Mouse (Mus musculus): ENCODE results near the gene Tnk2. TPM values are rescaled to one million over a fixed set of nuclear protein-coding genes. Genes with fewer than 3 reads are reported as not detected.

The Tnk2 gene
- polyA plus RNA-seq, 1 experiment from 2014 or later: 11.3 TPM

- 86% methylated on average over 10 of the region's 10 CpGs for WGBS
- Histone ChIP-seq H3K9me3 (ENCODE audit: low read length) (no peaks in the 10 kb centered on the region), H3K27me3 (ENCODE audit: insufficient read depth, low read length) (no peaks in the 10 kb centered on the region), H3K9ac (replicated peaks; ENCODE audit: low read length) (no peak overlapping the region), H3K36me3 (ENCODE audit: insufficient read depth, low read length) (peaks cover 20% of the 10 kb centered on the region), H3K4me1 (ENCODE audit: insufficient read depth, low read length) (peaks cover 27% of the 10 kb centered on the region), H3K27ac (ENCODE audit: low read length) (no peak overlapping the region), H3K4me3 (ENCODE audit: low read length) (no peak overlapping the region), H3K4me2 (replicated peaks; ENCODE audit: low read depth, low read length) (no peak overlapping the region)
- ATAC-seq (ENCODE audit: low FRiP score, low TSS enrichment): no peak
Measured at GRCm38 (mm10) chr16:32670354-32671124, 26.9 kb downstream of the Tnk2 start.

GRCm38 (mm10) chr16:32671206-32671887 is 27.7 kb downstream of the Tnk2 start:
- Histone ChIP-seq H3K36me3 (ENCODE audit: insufficient read depth, low read length) (peaks cover 26% of the 10 kb centered on the region), H3K4me3 (ENCODE audit: low read length) (no peak overlapping the region), H3K27me3 (ENCODE audit: insufficient read depth, low read length) (no peaks in the 10 kb centered on the region), H3K27ac (ENCODE audit: low read length) (no peak overlapping the region), H3K9me3 (ENCODE audit: low read length) (no peaks in the 10 kb centered on the region), H3K4me2 (replicated peaks; ENCODE audit: low read depth, low read length) (no peak overlapping the region), H3K9ac (replicated peaks; ENCODE audit: low read length) (no peak overlapping the region), H3K4me1 (ENCODE audit: insufficient read depth, low read length) (peaks cover 22% of the 10 kb centered on the region)
- WGBS: 58% methylated on average over 13 of the region's 13 CpGs
- peak; percentile 16; the same call in 1 of the 2 replicates for ATAC-seq (ENCODE audit: low FRiP score, low TSS enrichment)

GRCm38 (mm10) chr16:32672250-32672649 is 28.6 kb downstream of the Tnk2 start:
- no peaks in the 10 kb centered on the region for H3K27me3 ChIP-seq (ENCODE audit: insufficient read depth, low read length)
- H3K4me2 ChIP-seq (replicated peaks; ENCODE audit: low read depth, low read length): no peak overlapping the region
- ATAC-seq (ENCODE audit: low FRiP score, low TSS enrichment): no peak
- H3K9ac ChIP-seq (replicated peaks; ENCODE audit: low read length): 0 out of 2 replicates have a peak overlapping the region, but pooled peaks have one; percentile 4
- 87% methylated on average over 7 of the region's 7 CpGs for WGBS
- H3K9me3 ChIP-seq (ENCODE audit: low read length): no peaks in the 10 kb centered on the region
- no peak overlapping the region for H3K27ac ChIP-seq (ENCODE audit: low read length)
- H3K4me1 ChIP-seq (ENCODE audit: insufficient read depth, low read length): peaks cover 13% of the 10 kb centered on the region
- H3K36me3 ChIP-seq (ENCODE audit: insufficient read depth, low read length): peaks cover 26% of the 10 kb centered on the region
- H3K4me3 ChIP-seq (ENCODE audit: low read length): no peak overlapping the region

GRCm38 (mm10) chr16:32672861-32673560 is 29.3 kb downstream of the Tnk2 start:
- Histone ChIP-seq H3K9ac (replicated peaks; ENCODE audit: low read length) (no peak overlapping the region), H3K4me3 (ENCODE audit: low read length) (no peak overlapping the region), H3K36me3 (ENCODE audit: insufficient read depth, low read length) (peaks cover 30% of the 10 kb centered on the region), H3K9me3 (ENCODE audit: low read length) (no peaks in the 10 kb centered on the region), H3K4me1 (ENCODE audit: insufficient read depth, low read length) (peaks cover 12% of the 10 kb centered on the region), H3K4me2 (replicated peaks; ENCODE audit: low read depth, low read length) (no peak overlapping the region), H3K27me3 (ENCODE audit: insufficient read depth, low read length) (no peaks in the 10 kb centered on the region), H3K27ac (ENCODE audit: low read length) (no peak overlapping the region; the same call in 1 of the 2 replicates)
- 62% methylated on average over 13 of the region's 13 CpGs for WGBS
- no peak for ATAC-seq (ENCODE audit: low FRiP score, low TSS enrichment)

- Histone ChIP-seq H3K9me3 (ENCODE audit: low read length) (no peaks in the 10 kb centered on the region), H3K4me1 (ENCODE audit: insufficient read depth, low read length) (peaks cover 12% of the 10 kb centered on the region), H3K4me3 (ENCODE audit: low read length) (no peak overlapping the region), H3K4me2 (replicated peaks; ENCODE audit: low read depth, low read length) (no peak overlapping the region), H3K27me3 (ENCODE audit: insufficient read depth, low read length) (no peaks in the 10 kb centered on the region), H3K9ac (replicated peaks; ENCODE audit: low read length) (no peak overlapping the region), H3K27ac (ENCODE audit: low read length) (no peak overlapping the region), H3K36me3 (ENCODE audit: insufficient read depth, low read length) (peaks cover 29% of the 10 kb centered on the region)
- ATAC-seq (ENCODE audit: low FRiP score, low TSS enrichment): no peak
- WGBS: 93% methylated on average over 17 of the region's 17 CpGs
Measured at GRCm38 (mm10) chr16:32674121-32674740, 30.6 kb downstream of the Tnk2 start.

GRCm38 (mm10) chr16:32677040-32677700 is 33.5 kb downstream of the Tnk2 start:
- Histone ChIP-seq H3K9me3 (ENCODE audit: low read length) (no peaks in the 10 kb centered on the region), H3K4me2 (replicated peaks; ENCODE audit: low read depth, low read length) (no peak overlapping the region), H3K9ac (replicated peaks; ENCODE audit: low read length) (no peak overlapping the region), H3K4me3 (ENCODE audit: low read length) (no peak overlapping the region), H3K27ac (ENCODE audit: low read length) (no peak overlapping the region), H3K36me3 (ENCODE audit: insufficient read depth, low read length) (peaks cover 40% of the 10 kb centered on the region), H3K27me3 (ENCODE audit: insufficient read depth, low read length) (no peaks in the 10 kb centered on the region), H3K4me1 (ENCODE audit: insufficient read depth, low read length) (peaks cover 11% of the 10 kb centered on the region)
- peak; percentile 16; the same call in 1 of the 2 replicates for ATAC-seq (ENCODE audit: low FRiP score, low TSS enrichment)
- 83% methylated on average over 10 of the region's 10 CpGs for WGBS

- H3K27ac ChIP-seq (ENCODE audit: low read length): no peak overlapping the region
- no peaks in the 10 kb centered on the region for H3K27me3 ChIP-seq (ENCODE audit: insufficient read depth, low read length)
- no peak overlapping the region for H3K9ac ChIP-seq (replicated peaks; ENCODE audit: low read length)
- ATAC-seq (ENCODE audit: low FRiP score, low TSS enrichment): no peak
- H3K4me2 ChIP-seq (replicated peaks; ENCODE audit: low read depth, low read length): no peak overlapping the region
- H3K9me3 ChIP-seq (ENCODE audit: low read length): no peaks in the 10 kb centered on the region
- 79% methylated on average over 14 of the region's 14 CpGs for WGBS
- H3K36me3 ChIP-seq (ENCODE audit: insufficient read depth, low read length): peaks cover 39% of the 10 kb centered on the region
- H3K4me1 ChIP-seq (ENCODE audit: insufficient read depth, low read length): peaks cover 9% of the 10 kb centered on the region
- H3K4me3 ChIP-seq (ENCODE audit: low read length): no peak overlapping the region
Measured at GRCm38 (mm10) chr16:32677903-32678302, 34.2 kb downstream of the Tnk2 start.

- Histone ChIP-seq H3K27me3 (ENCODE audit: insufficient read depth, low read length) (no peaks in the 10 kb centered on the region), H3K36me3 (ENCODE audit: insufficient read depth, low read length) (peaks cover 39% of the 10 kb centered on the region), H3K4me1 (ENCODE audit: insufficient read depth, low read length) (peaks cover 6% of the 10 kb centered on the region; the same call in 1 of the 2 replicates), H3K9me3 (ENCODE audit: low read length) (no peaks in the 10 kb centered on the region), H3K4me2 (replicated peaks; ENCODE audit: low read depth, low read length) (no peak overlapping the region), H3K9ac (replicated peaks; ENCODE audit: low read length) (no peak overlapping the region), H3K4me3 (ENCODE audit: low read length) (no peak overlapping the region), H3K27ac (ENCODE audit: low read length) (no peak overlapping the region)
- no peak for ATAC-seq (ENCODE audit: low FRiP score, low TSS enrichment)
- 86% methylated on average over 14 of the region's 14 CpGs for WGBS
Measured at GRCm38 (mm10) chr16:32678812-32679211, 35.1 kb downstream of the Tnk2 start.

GRCm38 (mm10) chr16:32679976-32680375 is 36.3 kb downstream of the Tnk2 start:
- Histone ChIP-seq H3K27me3 (ENCODE audit: insufficient read depth, low read length) (no peaks in the 10 kb centered on the region), H3K36me3 (ENCODE audit: insufficient read depth, low read length) (peaks cover 36% of the 10 kb centered on the region), H3K9me3 (ENCODE audit: low read length) (no peaks in the 10 kb centered on the region), H3K27ac (ENCODE audit: low read length) (no peak overlapping the region), H3K9ac (replicated peaks; ENCODE audit: low read length) (no peak overlapping the region), H3K4me1 (ENCODE audit: insufficient read depth, low read length) (peaks cover 6% of the 10 kb centered on the region; the same call in 1 of the 2 replicates), H3K4me2 (replicated peaks; ENCODE audit: low read depth, low read length) (no peak overlapping the region), H3K4me3 (ENCODE audit: low read length) (no peak overlapping the region)
- no peak for ATAC-seq (ENCODE audit: low FRiP score, low TSS enrichment)
- WGBS: 88% methylated on average over 16 of the region's 16 CpGs

Measured in kidney, embryonic 16.5 days (tissue).